Mouse (Mus musculus) liver, postnatal 0 days (tissue): ENCODE data around the gene Cercam.

ENCODE experiments used
- CTCF ChIP-seq: sonication (generic); IDR thresholded peaks from 2 replicates; pipeline ENCODE4 v1.5.1; 2016; ENCODE audit warnings: antibody characterized with exemption, low read depth
- EP300 ChIP-seq: IDR thresholded peaks from 2 replicates; pipeline ENCODE4 v1.6.1; 2016; ENCODE audit warnings: antibody characterized with exemption, low read depth, mild to moderate bottlenecking

- TF ChIP-seq CTCF (no peak), EP300 (no peak)
Observed at GRCm38 (mm10) chr2:29896071-29896470, 27.1 kb downstream of the Cercam start.
